Mouse (Mus musculus): Measurements from ENCODE around the gene Nufip2. TPM values are rescaled to one million over a fixed set of nuclear protein-coding genes. Genes with fewer than 3 reads are reported as not detected.

Gene Nufip2
- total and polyA plus RNA-seq, 2 experiments from 2014 or later: 3.5 to 55.1 TPM

DNA sequence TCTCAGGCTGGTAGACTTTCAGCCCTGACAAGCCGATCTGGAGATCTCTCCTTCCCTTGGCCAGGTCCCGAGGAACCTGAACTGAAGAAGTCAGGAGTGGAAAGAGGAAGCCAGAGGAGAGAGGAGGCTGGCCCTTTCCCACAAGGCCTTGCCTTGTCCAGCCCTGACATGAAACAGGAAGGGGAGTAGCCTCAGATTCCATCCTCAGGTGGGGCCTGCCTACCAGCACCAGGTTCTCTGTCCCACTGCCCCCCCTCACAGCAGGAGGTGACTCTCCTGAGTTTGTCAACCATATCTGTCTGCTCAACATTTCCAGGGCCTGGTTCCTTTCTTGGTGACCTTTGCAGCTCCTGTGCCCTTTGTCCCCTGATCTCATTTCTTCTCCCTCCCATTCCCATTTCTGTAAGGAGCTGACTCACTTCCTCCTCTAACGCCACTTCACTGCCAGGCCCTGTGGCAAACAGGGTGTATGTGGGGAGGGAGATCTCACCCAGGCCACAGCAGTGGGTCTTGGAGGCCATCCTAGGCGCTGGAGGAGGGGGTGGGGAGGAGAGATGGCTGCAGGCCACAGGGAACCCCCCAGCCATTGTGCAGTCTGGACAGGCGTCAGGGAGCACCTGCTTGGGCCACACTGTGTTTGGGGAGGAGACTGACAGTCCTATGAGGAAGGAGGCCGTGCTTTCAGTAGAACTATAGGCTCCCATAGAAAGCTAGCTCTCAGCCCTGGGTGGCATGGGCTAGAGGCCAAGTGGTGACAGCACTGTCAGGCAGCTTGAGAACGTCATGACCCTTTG lies 100.0 kb downstream of the Nufip2 start:
- peak overlapping the region; percentile 28 for H3K4me2 ChIP-seq (ENCODE audit: low read depth, low read length)
- no peaks in the 10 kb centered on the region for H3K27me3 ChIP-seq (ENCODE audit: control insufficient read depth, insufficient read depth, low read length)
- peak overlapping the region; percentile 90 for H3K27ac ChIP-seq (ENCODE audit: low read depth)
- 18% methylated on average over 6 of the region's 7 CpGs for WGBS
- no peaks in the 10 kb centered on the region for H3K36me3 ChIP-seq (replicated peaks; ENCODE audit: control insufficient read depth, insufficient read depth, low read length)
- ATAC-seq (ENCODE audit: insufficient read depth, low read depth) (peak; percentile 55), DNase-seq (ENCODE audit: low spot score) (peak; percentile 44)
- H3K4me3 ChIP-seq (ENCODE audit: low read depth, low read length): no peak overlapping the region
- no peaks in the 10 kb centered on the region for H3K9me3 ChIP-seq (replicated peaks; ENCODE audit: control insufficient read depth, low read length)
- H3K9ac ChIP-seq (replicated peaks; ENCODE audit: low read depth, low read length): peak overlapping the region; percentile 40; the same call in 1 of the 2 replicates
- 0 out of 2 replicates have a peak, but pooled peaks have one; percentile 2 for TF ChIP-seq CTCF (IDR thresholded peaks at IDR 0.05; ENCODE audit: low read depth)
- TF ChIP-seq EP300 (IDR thresholded peaks at IDR 0.05; ENCODE audit: low read depth): no peak
- H3K4me1 ChIP-seq (ENCODE audit: control insufficient read depth, insufficient read depth): peaks cover 61% of the 10 kb centered on the region

GRCm38 (mm10) chr11:77787707-77788106 lies 101.8 kb downstream of the Nufip2 start, which contains the start of gene Gm10277:
Gene Gm10277, minus strand, starts transcription at chr11:77787747.
- H3K4me1 ChIP-seq (ENCODE audit: control insufficient read depth, insufficient read depth): peaks cover 64% of the 10 kb centered on the region
- H3K9ac ChIP-seq (replicated peaks; ENCODE audit: low read depth, low read length): peak within 1 kb of the TSS; percentile 40; the same call in 1 of the 2 replicates
- H3K36me3 ChIP-seq (replicated peaks; ENCODE audit: control insufficient read depth, insufficient read depth, low read length): no peaks in the 10 kb centered on the region
- H3K4me2 ChIP-seq (ENCODE audit: low read depth, low read length): no peak within 1 kb of the TSS
- 70% methylated on average over 5 of the region's 5 CpGs for WGBS
- ATAC-seq (ENCODE audit: insufficient read depth, low read depth) (no peak), DNase-seq (ENCODE audit: low spot score) (no peak)
- no peaks in the 10 kb centered on the region for H3K27me3 ChIP-seq (ENCODE audit: control insufficient read depth, insufficient read depth, low read length)
- no peak within 1 kb of the TSS for H3K4me3 ChIP-seq (ENCODE audit: low read depth, low read length)
- H3K27ac ChIP-seq (ENCODE audit: low read depth): peak within 1 kb of the TSS; percentile 90
- TF ChIP-seq CTCF (IDR thresholded peaks at IDR 0.05; ENCODE audit: low read depth) (no peak), EP300 (IDR thresholded peaks at IDR 0.05; ENCODE audit: low read depth) (no peak)
- H3K9me3 ChIP-seq (replicated peaks; ENCODE audit: control insufficient read depth, low read length): no peaks in the 10 kb centered on the region

DNA sequence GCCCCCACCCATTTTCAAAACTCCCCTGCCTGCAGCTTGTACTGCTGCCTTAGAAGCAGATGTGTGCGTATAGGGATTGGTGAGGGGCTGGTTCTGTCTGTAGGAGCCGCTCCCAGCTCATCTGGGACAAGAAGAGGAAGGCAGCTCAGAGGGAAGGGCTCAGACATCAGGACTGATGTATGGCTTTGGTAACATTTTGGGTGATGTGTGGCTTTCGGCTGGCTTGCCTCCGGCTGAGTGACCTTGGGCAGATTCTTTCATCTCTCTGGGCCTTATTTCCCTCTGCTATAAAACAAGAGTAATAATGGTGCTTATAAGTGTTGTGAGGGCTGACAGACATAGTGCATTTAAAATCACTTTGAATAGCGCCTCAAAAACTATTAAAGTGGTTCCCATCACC lies 103.6 kb downstream of the Nufip2 start:
- no peaks in the 10 kb centered on the region for H3K27me3 ChIP-seq (ENCODE audit: control insufficient read depth, insufficient read depth, low read length)
- H3K4me1 ChIP-seq (ENCODE audit: control insufficient read depth, insufficient read depth): peaks cover 56% of the 10 kb centered on the region
- DNase-seq (ENCODE audit: low spot score) (no peak), ATAC-seq (ENCODE audit: insufficient read depth, low read depth) (no peak)
- no peak overlapping the region for H3K9ac ChIP-seq (replicated peaks; ENCODE audit: low read depth, low read length)
- H3K36me3 ChIP-seq (replicated peaks; ENCODE audit: control insufficient read depth, insufficient read depth, low read length): no peaks in the 10 kb centered on the region
- no peak overlapping the region for H3K4me2 ChIP-seq (ENCODE audit: low read depth, low read length)
- 93% methylated on average over 5 of the region's 5 CpGs for WGBS
- TF ChIP-seq EP300 (IDR thresholded peaks at IDR 0.05; ENCODE audit: low read depth) (no peak), CTCF (IDR thresholded peaks at IDR 0.05; ENCODE audit: low read depth) (no peak)
- H3K27ac ChIP-seq (ENCODE audit: low read depth): no peak overlapping the region
- H3K4me3 ChIP-seq (ENCODE audit: low read depth, low read length): no peak overlapping the region
- no peaks in the 10 kb centered on the region for H3K9me3 ChIP-seq (replicated peaks; ENCODE audit: control insufficient read depth, low read length)

GRCm38 (mm10) chr11:77790286-77790685 lies 104.3 kb downstream of the Nufip2 start:
- WGBS: 12% methylated on average over 9 of the region's 9 CpGs

DNA sequence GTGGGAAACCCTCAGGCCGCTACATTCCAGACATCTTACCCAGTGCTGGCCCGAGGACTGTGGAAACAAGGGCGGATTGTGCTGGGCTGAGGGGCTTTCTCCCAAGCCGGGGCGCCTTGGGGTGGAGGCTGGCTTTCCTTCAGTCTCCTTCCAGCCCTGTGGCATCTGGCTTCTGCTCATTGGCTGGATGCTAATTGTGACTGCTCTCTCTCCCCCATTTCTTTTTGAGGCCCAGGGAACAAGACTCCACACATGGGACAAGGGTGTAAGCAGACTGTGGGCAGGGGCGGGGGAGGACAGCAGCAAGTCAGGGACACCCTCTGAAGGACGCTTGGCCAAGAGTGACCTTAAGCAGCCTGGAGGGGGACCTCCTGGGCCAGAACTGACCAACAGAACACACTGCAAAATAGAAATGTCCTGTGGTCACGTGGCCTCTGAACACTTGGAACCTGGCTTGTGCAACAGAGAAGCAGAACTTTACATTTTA lies 105.3 kb downstream of the Nufip2 start:
- DNase-seq (ENCODE audit: low spot score): no peak
- no peak overlapping the region for H3K4me2 ChIP-seq (ENCODE audit: low read depth, low read length)
- H3K9ac ChIP-seq (replicated peaks; ENCODE audit: low read depth, low read length): peak overlapping the region; percentile 21; the same call in 1 of the 2 replicates
- TF ChIP-seq CTCF (IDR thresholded peaks at IDR 0.05; ENCODE audit: low read depth): no peak
- no peak for TF ChIP-seq EP300 (IDR thresholded peaks at IDR 0.05; ENCODE audit: low read depth)
- no peaks in the 10 kb centered on the region for H3K27me3 ChIP-seq (ENCODE audit: control insufficient read depth, insufficient read depth, low read length)
- WGBS: 21% methylated on average over 8 of the region's 8 CpGs
- H3K9me3 ChIP-seq (replicated peaks; ENCODE audit: control insufficient read depth, low read length): no peaks in the 10 kb centered on the region
- H3K27ac ChIP-seq (ENCODE audit: low read depth): peak overlapping the region; percentile 81
- H3K36me3 ChIP-seq (replicated peaks; ENCODE audit: control insufficient read depth, insufficient read depth, low read length): no peaks in the 10 kb centered on the region
- H3K4me1 ChIP-seq (ENCODE audit: control insufficient read depth, insufficient read depth): peaks cover 38% of the 10 kb centered on the region
- H3K4me3 ChIP-seq (ENCODE audit: low read depth, low read length): no peak overlapping the region
- peak; percentile 17 for ATAC-seq (ENCODE audit: insufficient read depth, low read depth)

More at GRCm38 (mm10) chr11:77790286-77790685, 104.3 kb downstream of the Nufip2 start:
- H3K9me3 ChIP-seq (replicated peaks; ENCODE audit: control insufficient read depth, low read length): no peaks in the 10 kb centered on the region
- 0 out of 2 replicates have a peak overlapping the region, but pooled peaks have one; percentile 21 for H3K9ac ChIP-seq (replicated peaks; ENCODE audit: low read depth, low read length)
- H3K4me2 ChIP-seq (ENCODE audit: low read depth, low read length): peak overlapping the region; percentile 5
- H3K4me1 ChIP-seq (ENCODE audit: control insufficient read depth, insufficient read depth): peaks cover 48% of the 10 kb centered on the region
- DNase-seq (ENCODE audit: low spot score) (no peak), ATAC-seq (ENCODE audit: insufficient read depth, low read depth) (no peak)
- no peak overlapping the region for H3K4me3 ChIP-seq (ENCODE audit: low read depth, low read length)
- no peaks in the 10 kb centered on the region for H3K36me3 ChIP-seq (replicated peaks; ENCODE audit: control insufficient read depth, insufficient read depth, low read length)
- no peaks in the 10 kb centered on the region for H3K27me3 ChIP-seq (ENCODE audit: control insufficient read depth, insufficient read depth, low read length)
- TF ChIP-seq EP300 (IDR thresholded peaks at IDR 0.05; ENCODE audit: low read depth) (no peak), CTCF (IDR thresholded peaks at IDR 0.05; ENCODE audit: low read depth) (no peak)
- H3K27ac ChIP-seq (ENCODE audit: low read depth): peak overlapping the region; percentile 81

Other genes starting within 250 kb of the Nufip2 start
- 45.8 and 46.2 TPM in 2 replicates for gene Coro6, start 223.7 kb upstream of the Nufip2 start, total RNA-seq (2014; rRNA removed; ENCODE audit: low replicate concordance)
- 30.1 and 31.1 TPM in 2 replicates for gene Coro6, start 223.7 kb upstream of the Nufip2 start, polyA plus RNA-seq (2015; fragmentation: Nextera tagmentation; extraction: Ambion mirVana)
- gene Ankrd13b, start 196.5 kb upstream of the Nufip2 start, total RNA-seq (2014; rRNA removed; ENCODE audit: low replicate concordance): 6.4 and 9.9 TPM in 2 replicates
- 2.6 and 2.7 TPM in 2 replicates for gene Ankrd13b, start 196.5 kb upstream of the Nufip2 start, polyA plus RNA-seq (2015; fragmentation: Nextera tagmentation; extraction: Ambion mirVana)
- gene Git1, start 192.6 kb upstream of the Nufip2 start, total RNA-seq (2014; rRNA removed; ENCODE audit: low replicate concordance): 57.7 and 63.4 TPM in 2 replicates
- gene Git1, start 192.6 kb upstream of the Nufip2 start, polyA plus RNA-seq (2015; fragmentation: Nextera tagmentation; extraction: Ambion mirVana): 5.5 and 6.2 TPM in 2 replicates
- gene Abhd15, start 171.0 kb upstream of the Nufip2 start, total RNA-seq (2014; rRNA removed; ENCODE audit: low replicate concordance): 2.1 and 4.4 TPM in 2 replicates
- gene Abhd15, start 171.0 kb upstream of the Nufip2 start, polyA plus RNA-seq (2015; fragmentation: Nextera tagmentation; extraction: Ambion mirVana): 0.86 and 1.2 TPM in 2 replicates
- gene Trp53i13, start 170.2 kb upstream of the Nufip2 start, total RNA-seq (2014; rRNA removed; ENCODE audit: low replicate concordance): 13.3 and 14.5 TPM in 2 replicates
- gene Trp53i13, start 170.2 kb upstream of the Nufip2 start, polyA plus RNA-seq (2015; fragmentation: Nextera tagmentation; extraction: Ambion mirVana): 22.5 and 23.8 TPM in 2 replicates
- not detected in 2 replicates for gene Gm10392, start 167.0 kb upstream of the Nufip2 start, total RNA-seq (2014; rRNA removed; ENCODE audit: low replicate concordance)
- 0.08 TPM in 1 of 2 replicates, not detected in the other for gene Gm10392, start 167.0 kb upstream of the Nufip2 start, polyA plus RNA-seq (2015; fragmentation: Nextera tagmentation; extraction: Ambion mirVana)
- 29.5 and 35.9 TPM in 2 replicates for gene Taok1, start 78.3 kb upstream of the Nufip2 start, total RNA-seq (2014; rRNA removed; ENCODE audit: low replicate concordance)
- gene Taok1, start 78.3 kb upstream of the Nufip2 start, polyA plus RNA-seq (2015; fragmentation: Nextera tagmentation; extraction: Ambion mirVana): 13.7 and 14.2 TPM in 2 replicates
- gene Cryba1, start 39.1 kb downstream of the Nufip2 start, total RNA-seq (2014; rRNA removed; ENCODE audit: low replicate concordance): not detected in 2 replicates
- gene Cryba1, start 39.1 kb downstream of the Nufip2 start, polyA plus RNA-seq (2015; fragmentation: Nextera tagmentation; extraction: Ambion mirVana): not detected in 2 replicates
- gene Myo18a, start 77.1 kb downstream of the Nufip2 start, total RNA-seq (2014; rRNA removed; ENCODE audit: low replicate concordance): 181 and 218 TPM in 2 replicates
- gene Myo18a, start 77.1 kb downstream of the Nufip2 start, polyA plus RNA-seq (2015; fragmentation: Nextera tagmentation; extraction: Ambion mirVana): 80.0 and 82.5 TPM in 2 replicates
- not detected in 2 replicates for gene Gm10277, start 101.6 kb downstream of the Nufip2 start, total RNA-seq (2014; rRNA removed; ENCODE audit: low replicate concordance)
- gene Gm10277, start 101.6 kb downstream of the Nufip2 start, polyA plus RNA-seq (2015; fragmentation: Nextera tagmentation; extraction: Ambion mirVana): 0.41 and 0.52 TPM in 2 replicates
- 2.4 and 3.7 TPM in 2 replicates for gene Pipox, start 207.9 kb downstream of the Nufip2 start, total RNA-seq (2014; rRNA removed; ENCODE audit: low replicate concordance)
- 2.6 and 3.1 TPM in 2 replicates for gene Pipox, start 207.9 kb downstream of the Nufip2 start, polyA plus RNA-seq (2015; fragmentation: Nextera tagmentation; extraction: Ambion mirVana)
- 0.77 TPM in 1 of 2 replicates, not detected in the other for gene Sez6, start 244.6 kb downstream of the Nufip2 start, total RNA-seq (2014; rRNA removed; ENCODE audit: low replicate concordance)
- 0.08 TPM in 1 of 2 replicates, not detected in the other for gene Sez6, start 244.6 kb downstream of the Nufip2 start, polyA plus RNA-seq (2015; fragmentation: Nextera tagmentation; extraction: Ambion mirVana)